Mouse (Mus musculus): ENCODE measurements around the gene Afap1l2.

Gene Afap1l2

DNA sequence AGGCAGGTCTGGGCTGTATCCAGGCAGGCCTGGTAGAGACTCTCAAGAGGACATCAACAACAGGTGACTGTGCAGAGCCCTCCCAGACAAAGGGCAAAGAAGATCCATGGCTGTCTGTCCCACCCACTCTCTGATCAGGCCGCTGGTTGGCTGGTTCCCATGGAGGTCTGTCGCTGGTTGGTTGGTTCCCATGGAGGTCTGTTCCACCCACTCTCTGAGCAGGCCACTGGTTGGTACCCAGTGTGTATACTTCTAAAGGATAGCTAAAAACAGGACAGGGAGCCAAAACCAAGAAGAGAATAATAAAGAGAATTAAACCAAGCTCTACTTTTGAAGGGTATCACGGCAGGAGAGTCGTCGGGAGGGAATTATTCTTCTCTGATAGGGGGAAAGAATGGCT lies 31.5 kb downstream of the Afap1l2 start:
- peak; percentile 27 for DNase-seq (ENCODE audit: low read depth, low spot score)

DNA sequence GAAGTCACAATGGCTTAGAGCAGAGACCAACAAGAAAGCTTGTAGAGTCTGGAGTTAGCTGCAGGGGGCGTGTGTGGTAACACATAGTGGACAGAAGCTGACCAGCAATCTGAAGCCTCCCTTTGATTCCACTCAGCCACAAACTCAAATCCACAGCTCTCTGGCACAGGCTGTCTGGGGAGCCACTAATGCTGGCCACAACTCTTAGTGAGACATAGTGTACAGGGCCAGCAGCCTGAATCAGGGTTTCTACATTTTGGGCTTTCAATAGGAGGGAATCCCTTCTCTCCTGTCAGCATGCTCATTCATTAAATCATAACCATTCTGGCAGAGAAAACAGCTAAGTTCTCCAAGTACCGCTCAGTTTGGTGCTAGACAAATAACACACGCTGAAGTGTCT lies 32.5 kb downstream of the Afap1l2 start:
- no peak for DNase-seq (ENCODE audit: low read depth, low spot score)

DNA sequence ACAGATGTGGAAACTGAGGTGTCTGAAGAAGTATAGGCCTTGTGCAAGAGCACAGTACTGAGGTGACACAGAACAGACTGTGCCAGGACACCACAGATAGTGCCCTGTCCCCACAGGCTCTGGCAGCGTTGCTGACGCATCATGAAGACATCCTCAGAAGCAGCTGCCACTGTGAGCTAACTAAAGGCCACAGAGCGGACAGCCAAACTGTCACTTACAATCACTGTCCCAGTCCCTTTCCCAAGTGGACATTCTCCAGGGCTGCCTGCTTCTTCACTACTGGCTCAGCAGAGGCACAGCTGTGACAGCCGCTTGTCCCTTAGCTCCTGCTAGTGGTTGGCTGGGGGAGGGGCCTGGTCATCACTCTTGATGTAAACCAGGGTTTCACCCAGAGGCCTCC lies 33.9 kb downstream of the Afap1l2 start:
- no peak for DNase-seq (ENCODE audit: low read depth, low spot score)

DNA sequence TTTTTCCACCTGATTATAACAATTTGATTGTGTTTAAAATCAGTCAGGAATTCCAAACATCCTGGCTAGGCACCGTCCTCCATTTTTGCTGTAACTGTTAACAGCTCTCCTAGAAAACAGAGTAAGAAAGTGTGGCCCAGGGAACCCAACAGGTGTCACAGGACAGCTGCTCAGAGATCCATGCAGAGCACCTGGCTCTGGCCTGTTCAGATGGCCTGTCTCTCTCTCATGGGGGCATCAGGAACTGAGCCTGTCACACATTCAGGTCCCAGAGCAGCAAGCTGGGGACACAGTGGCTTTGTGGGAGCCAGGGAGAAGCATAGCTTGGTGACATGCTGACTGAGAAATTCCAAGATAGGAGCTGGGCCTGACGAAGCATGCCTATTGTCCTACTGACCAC lies 35.3 kb downstream of the Afap1l2 start:
- no peak for DNase-seq (ENCODE audit: low read depth, low spot score)

DNA sequence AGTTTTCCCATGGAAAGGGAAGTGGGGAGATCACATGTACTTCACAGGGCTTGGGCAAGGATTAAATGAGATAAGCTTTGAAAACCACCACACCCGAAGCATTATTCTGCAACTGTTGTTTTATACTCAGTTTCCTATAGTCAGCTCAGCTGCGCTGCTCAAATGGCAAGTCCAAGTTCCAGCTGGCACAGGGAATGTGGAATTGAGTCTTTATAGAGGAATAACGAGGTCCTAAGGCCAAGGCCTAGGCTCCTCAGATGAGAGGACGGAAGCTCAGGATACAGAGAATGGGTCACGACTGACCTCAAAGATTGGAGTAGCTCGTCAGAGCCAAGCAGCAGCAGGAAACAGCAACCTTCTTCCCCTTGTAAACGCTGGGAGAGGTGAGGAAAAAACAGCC lies 36.7 kb downstream of the Afap1l2 start:
- no peak for DNase-seq (ENCODE audit: low read depth, low spot score)

DNA sequence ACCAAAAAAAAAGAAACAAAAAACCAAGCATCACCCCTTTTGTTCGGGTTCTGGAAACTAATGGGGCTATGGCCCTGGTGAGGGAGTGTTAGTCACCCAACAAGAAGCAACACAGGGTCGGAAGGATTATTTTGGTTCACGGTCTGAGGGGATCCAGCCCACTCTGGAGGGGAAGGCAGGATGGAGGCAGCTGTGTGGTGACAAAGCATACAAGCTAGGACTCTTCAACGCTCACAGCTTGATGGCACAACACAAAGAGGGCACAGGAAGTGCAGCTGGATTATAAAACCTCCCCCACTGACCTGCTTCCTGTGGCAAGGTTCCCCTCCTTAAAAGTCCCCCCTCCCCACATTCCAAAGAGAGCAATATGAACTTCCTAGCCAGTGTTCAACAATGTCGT lies 44.2 kb downstream of the Afap1l2 start:
- DNase-seq (ENCODE audit: low read depth, low spot score): peak; percentile 86

DNA sequence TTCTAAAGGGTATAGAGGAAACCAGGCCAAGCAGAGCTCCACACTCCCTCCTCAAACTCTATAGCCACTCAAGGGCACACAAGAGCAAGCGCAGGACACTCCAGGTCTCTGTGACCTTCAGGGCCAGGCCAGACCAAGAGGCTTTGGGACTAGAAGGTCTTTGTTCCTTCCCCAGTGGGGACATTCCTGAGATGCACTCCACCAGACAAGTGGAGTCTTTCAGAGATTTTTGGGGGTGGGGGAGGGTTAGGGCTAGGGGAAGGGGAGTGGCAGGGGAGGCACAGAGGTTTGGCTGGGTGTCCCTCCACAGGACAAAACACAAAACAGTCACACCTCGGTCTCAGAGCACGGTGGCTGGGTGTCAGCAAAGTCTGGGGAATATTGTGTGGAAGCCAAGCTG lies 48.4 kb downstream of the Afap1l2 start:
- DNase-seq (ENCODE audit: low read depth, low spot score): peak; percentile 54

DNA sequence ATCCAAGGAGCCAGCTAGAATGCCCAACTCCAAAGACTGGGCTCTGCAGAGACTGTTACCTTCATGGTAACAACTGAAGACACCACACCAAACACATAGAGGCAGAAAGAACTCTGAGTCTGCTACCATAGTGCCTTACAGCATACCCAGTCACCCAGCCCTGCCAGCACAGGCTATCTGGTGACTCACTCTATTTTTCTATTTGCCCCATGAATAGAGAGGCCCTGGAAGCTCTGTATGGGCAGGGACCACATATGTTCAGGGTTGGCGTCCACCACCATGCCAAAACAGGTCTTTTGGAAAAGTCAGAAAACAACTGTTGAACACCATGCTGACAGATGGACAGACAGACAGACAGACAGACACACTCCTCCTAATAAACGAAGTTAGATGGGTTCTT lies 49.0 kb downstream of the Afap1l2 start:
- DNase-seq (ENCODE audit: low read depth, low spot score): no peak

DNA sequence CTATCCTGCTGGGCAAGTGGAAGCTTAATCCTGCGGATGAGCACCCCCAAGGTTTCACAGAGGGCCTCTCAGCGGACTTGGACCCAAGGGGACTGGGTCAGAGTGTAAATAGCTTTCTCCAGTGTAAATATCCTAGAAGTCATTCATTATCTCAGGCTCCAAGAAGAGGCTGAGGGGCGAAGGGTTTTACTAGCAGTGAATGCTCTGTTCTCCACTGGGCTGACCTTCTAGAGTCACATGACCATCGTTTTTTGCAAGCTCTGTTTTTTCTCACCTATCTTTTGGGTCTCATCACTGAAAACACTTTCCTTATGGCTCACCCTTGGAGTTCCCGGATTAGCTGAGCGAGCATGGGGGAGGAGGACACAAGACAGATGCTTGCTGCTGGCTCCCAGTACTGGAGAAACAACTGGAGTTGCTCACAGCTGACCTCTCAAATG lies 49.4 kb downstream of the Afap1l2 start:
- DNase-seq (ENCODE audit: low read depth, low spot score): no peak

DNA sequence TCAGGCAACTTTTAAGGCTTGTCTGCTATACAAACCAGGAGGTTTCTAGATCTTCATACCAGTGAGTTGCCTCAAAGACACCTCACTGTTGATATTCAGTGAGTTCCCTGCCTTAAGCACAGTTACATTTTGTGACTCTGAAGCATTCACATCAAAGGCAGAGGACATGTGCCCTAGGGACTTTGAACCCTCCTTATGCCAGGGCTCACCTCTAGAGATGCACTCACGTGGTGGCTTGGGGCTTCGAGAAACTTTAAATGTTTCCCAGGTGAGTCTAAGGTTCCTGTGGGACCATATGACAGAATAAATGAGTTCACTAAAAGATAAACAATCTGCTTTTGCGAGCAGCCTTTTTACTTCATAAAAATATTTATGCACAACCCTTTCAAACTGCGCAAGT lies 50.0 kb downstream of the Afap1l2 start:
- no peak for DNase-seq (ENCODE audit: low read depth, low spot score)

DNA sequence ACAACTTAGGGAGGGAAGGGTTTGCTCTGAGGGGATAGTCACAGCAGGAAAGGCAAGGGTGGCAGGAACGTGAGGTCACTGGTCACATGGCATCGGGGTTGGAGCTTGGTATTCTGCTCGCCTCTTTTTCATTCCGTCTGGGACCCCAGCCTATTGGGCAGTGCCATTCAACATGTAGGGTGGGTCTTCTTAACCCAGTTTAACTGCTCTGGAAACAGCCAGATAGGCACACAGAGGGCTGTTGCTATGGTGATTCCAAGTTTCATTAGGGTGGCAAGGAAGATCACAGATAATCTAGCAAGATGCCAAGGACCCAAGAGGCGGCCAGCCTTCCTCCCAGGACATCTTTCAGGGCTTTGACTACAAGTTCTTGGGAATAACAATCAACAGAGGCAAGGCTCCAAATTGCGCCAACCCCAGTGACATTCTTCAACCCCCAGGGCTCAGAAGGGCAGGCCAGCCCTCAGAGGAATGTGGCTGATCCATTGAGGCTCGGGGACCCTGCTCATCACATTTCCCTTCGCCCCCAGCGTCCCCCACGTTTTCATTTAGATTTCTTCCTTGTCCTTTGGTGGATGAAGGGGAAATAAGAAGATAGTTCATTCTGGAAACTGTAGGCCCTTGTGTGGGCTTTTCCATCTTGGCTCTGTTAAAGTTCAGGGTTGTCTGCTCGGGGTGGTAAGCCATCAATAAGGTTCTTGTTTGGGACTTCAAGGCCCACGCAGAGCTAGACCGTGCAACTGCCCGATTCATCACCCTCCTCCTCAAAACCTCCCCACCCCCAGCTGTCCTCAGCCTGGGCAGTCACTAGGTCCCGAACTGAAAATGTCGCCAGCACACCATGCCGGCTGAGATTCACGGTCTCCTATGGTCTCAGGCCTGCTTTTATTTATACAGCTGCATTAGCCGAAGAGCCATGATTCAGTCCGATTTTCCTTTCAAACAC lies 52.2 kb downstream of the Afap1l2 start:
- no peak for DNase-seq (ENCODE audit: low read depth, low spot score)

DNA sequence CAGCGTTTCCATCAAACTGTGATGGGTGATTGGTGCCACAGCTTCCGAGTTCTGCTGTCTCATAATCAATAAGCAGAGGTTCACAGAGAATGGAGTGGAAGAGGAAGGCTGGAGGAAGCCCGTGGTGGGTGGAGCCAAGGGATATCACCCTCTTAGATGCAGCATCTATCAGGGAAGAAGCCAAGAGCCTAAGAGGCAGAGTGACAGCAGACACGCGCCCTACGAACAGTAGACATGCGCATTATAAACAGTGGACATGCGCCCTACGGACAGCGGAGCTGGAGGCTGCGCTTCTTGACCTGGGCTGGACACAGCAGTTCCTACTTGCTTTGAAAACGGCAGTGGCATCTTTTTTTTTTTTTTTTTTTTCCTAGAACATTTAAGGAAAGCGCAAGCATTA lies 53.2 kb downstream of the Afap1l2 start:
- no peak for DNase-seq (ENCODE audit: low read depth, low spot score)

DNA sequence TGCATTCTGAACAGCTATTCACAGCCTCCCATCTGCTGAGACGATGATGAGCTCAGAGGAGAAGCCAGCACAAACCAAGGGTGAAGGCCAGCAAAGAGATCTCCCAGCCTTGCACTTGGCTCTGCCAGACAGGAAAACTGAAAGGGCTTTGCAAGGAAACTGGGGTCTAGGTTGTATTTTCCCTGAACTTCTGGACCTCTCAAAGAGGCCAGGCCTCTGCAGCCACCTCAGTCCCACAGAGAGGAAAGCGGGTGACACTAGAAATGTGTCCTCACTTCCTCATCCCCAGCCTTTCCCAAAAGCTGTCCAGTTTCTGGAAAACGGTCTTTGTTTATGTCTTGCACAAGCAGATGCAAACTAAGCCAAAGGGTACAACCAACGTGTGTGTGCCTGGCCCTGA lies 54.2 kb downstream of the Afap1l2 start:
- no peak for DNase-seq (ENCODE audit: low read depth, low spot score)

DNA sequence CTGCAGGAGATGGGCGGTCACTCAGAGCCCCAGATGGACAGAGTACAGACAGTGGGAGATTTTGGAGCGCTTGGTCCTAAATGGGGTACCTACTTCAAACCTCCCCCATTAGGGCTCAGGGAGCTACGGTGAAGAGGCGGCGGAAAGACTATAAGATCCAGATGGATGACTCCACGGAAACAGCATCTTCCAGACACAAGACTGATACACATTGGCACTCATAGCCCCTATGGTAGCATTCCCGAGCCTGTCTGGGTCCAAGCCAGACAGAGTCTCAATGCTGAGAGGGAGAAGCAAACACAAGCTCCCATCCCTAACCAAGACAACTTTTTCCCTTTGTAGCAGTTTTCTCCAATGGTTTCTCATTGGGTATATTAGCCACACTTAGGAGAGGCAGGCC lies 57.2 kb downstream of the Afap1l2 start:
- DNase-seq (ENCODE audit: low read depth, low spot score): no peak

DNA sequence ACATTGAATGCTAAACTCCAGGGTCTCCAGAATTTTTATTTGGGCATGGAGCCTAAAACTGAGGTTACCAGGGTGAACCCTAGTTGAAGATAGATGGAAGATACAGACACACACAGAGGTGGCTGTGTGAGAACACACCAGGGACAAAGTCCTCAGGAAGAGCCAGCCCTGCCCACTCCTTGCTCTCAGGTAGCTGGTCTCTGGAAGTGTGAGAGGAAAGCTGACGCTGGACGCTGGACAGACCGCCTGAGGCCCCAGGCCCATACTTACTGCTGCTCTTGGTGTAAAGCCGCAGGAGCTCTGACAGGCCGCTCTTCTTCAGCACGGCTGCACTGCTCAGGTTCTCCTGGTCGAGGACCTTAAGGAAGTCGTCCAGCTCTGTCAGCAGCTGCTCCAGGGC lies 58.2 kb downstream of the Afap1l2 start:
- DNase-seq (ENCODE audit: low read depth, low spot score): no peak

DNA sequence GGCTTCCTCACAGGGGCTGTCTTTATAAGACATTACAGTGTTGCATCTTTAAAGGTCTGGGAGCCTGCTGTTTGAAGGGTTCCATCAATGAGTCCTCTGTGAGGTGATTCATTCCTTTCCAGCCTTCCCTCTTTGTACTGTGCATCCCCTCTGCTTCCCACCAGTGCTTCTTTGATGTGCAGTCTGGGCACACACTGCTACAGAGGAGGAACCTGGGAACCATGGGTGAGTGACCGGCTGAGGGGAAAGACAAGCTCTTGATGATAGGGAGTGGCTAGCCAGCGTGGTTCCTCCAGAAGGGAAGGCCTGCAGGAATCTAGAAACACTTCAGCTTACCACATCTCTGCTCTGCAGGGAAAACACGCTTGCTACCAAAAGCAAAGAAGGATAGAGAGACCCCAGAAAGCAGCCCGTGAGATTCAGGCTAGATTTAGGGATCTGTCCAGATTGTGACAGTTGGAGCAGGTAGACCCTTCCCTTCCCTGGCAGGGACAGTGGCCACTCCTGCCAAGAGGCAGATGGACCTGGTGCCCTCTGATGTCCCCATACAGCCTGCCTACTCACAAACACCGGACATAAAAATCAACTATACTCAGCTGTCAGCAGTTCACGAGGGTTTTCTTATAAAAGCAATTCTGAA lies 59.9 kb downstream of the Afap1l2 start:
- DNase-seq (ENCODE audit: low read depth, low spot score): no peak

DNA sequence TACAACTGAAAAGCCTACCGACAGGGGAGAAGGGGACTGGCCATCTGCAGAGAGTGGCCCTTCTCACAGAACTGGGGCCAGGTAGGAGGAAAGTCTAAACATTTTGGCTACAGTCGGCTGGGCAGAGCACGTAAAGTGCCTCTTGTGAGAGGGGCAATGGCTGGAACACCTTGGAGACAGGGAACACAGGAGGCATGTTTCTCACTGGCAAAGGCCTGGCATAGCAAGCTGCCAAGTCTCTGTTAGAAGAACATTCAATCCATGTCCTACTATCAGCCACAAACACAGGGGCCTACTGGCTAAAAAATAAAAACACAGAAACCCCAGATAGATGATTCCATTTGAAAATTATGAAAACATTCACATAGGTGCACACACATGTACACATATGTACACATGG lies 61.3 kb downstream of the Afap1l2 start:
- DNase-seq (ENCODE audit: low read depth, low spot score): no peak

DNA sequence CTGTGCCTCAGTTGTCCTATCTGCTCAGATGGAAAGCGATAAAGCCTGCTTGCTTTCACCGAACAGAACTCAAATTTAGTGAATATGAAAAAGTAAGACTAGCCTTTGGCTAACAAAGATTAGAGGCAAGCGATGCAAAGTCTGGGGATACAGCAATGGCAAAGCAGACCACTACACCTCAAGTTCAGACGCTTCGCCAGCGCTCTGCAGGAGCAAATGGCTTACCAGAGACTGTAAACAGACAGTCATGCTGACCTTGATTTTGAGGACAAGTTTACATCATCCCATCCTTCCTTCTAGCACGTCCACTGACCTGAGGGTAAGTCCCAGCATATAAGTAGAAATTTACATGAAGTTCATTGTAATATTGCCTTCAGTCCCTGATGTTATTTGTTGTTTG lies 61.8 kb downstream of the Afap1l2 start:
- no peak for DNase-seq (ENCODE audit: low read depth, low spot score)

DNA sequence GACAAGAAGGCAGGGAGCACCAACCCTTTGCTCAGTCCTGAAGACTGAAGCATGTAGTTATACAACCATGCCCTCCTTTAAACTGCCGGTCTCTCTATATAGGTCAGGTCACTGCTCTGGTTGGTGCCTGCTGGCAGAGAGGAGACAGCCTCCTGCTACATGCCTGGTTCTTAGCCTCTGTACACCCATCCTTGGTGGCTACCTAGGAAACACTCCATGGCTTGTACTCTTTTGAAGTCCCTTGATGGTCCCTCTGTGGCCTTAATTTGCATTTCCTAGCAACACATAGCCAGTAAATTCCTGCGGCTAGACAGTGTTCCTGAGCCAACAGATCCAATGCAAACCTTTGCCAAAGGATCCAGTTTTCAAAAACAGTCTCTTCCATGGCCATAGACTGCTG lies 62.4 kb downstream of the Afap1l2 start:
- DNase-seq (ENCODE audit: low read depth, low spot score): no peak

DNA sequence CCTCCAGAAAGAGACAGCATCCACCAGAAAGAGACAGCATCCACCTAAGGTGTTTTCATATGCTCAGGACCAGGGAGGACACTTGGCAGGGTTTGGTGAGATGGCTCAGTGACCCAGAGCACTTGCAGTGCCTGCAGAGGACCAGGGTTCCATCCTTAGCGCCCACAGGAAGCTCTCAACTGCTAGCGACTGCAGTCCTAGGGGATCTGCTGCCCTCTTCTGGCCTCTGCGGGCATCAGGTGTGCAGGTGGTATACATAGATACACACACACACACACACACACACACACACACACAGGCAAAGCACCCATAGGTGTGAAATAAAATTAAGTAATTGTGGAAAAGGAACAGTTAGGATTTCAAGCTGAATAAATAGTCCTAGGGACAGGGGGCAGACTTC lies 63.2 kb downstream of the Afap1l2 start:
- DNase-seq (ENCODE audit: low read depth, low spot score): peak; percentile 28

DNA sequence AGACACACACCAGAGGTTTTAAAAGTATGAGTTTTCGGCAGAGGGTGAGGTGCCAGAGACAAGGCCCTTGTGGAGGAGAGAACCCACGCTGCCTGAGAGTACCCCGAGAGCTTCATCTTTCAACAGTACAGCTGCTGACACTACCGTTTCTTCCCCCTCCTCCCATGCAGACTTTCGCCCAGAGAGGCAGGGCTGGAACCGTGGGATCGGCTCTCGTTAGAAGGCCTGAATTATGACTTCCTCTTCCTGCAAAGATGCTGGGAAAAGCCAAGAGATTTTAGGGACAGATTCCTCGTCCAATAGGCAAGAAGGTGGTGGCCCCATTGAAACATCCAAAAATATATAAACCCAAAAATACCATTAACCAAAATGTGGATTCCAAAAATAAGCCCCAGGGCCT lies 63.8 kb downstream of the Afap1l2 start:
- no peak for DNase-seq (ENCODE audit: low read depth, low spot score)

DNA sequence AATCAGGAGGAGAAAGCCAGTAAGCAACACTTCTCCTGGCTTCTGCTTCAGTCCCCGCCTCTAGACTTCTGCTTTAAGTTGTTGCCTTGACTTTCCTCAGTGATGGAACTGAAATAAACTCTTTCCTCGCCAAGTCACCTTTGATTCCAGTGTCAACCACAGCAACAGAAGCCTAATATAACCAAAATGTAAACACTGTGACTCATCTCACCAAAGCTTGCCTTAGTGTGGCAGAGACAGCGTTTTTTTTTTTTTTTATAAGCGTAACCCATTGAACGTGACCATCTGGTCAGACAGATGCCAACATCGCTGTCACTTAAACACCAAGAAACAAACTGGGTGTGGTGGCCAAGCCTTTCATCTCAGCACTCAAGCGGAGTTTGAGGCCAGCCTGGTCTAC lies 65.8 kb downstream of the Afap1l2 start:
- no peak for DNase-seq (ENCODE audit: low read depth, low spot score)

DNA sequence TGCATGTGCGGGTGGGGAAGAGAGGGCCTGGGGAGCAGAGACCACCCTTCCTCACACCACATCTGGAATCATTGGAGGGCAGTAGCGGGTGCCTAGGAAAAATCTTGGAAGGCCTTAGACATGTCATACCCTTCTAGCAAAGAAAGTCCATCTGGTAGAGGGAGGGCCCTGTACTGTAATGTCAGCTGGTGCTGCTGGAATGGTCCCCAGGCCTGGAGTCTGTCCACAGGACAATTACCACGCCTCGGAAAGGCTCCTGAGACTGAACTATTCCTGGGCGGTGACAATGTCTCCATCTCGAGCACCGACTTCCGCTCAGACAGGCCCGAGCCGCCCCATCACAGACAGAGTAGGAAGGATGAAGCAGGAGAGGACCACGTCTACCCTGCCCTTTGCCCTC lies 67.5 kb downstream of the Afap1l2 start:
- DNase-seq (ENCODE audit: low read depth, low spot score): no peak

Data from R1 (cell line).